Mouse (Mus musculus): ENCODE data around the gene Cfap54. TPM values are rescaled to one million over a fixed set of nuclear protein-coding genes. Genes with fewer than 3 reads are reported as not detected.

Cfap54 gene
- polyA plus RNA-seq, 1 experiment = 0.99 TPM

GRCm38 (mm10) chr10:93041850-93042249 lies 39.6 kb downstream of the Cfap54 start:
- no peak for TF ChIP-seq GATA1 (IDR thresholded peaks at IDR 0.05; ENCODE audit: low read length)

- no peak for TF ChIP-seq GATA1 (IDR thresholded peaks at IDR 0.05; ENCODE audit: low read length)
Observed at GRCm38 (mm10) chr10:93041392-93041791, 40.0 kb downstream of the Cfap54 start.

DNA sequence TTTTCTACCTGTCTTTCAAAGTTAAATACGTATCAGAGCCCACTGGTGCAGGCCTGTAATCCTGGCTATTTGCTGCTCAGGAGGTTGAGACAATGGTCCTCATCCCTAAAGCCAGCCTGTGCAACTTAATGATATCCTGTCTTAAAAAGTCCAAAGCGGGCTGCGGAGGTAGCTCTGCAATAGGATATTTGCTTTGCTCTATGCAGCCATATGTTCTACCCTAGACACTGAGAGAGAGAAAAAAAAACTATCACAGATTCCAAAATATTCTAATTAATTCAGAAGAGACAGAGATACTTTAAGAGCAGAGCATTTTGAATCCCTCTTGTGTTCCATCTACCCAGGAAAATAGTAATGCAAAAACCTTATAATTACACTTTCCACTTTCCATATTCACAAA lies 44.9 kb downstream of the Cfap54 start:
- no peak for TF ChIP-seq GATA1 (IDR thresholded peaks at IDR 0.05; ENCODE audit: low read length)

GRCm38 (mm10) chr10:93035489-93035888 lies 45.9 kb downstream of the Cfap54 start:
- no peak for TF ChIP-seq GATA1 (IDR thresholded peaks at IDR 0.05; ENCODE audit: low read length)

DNA sequence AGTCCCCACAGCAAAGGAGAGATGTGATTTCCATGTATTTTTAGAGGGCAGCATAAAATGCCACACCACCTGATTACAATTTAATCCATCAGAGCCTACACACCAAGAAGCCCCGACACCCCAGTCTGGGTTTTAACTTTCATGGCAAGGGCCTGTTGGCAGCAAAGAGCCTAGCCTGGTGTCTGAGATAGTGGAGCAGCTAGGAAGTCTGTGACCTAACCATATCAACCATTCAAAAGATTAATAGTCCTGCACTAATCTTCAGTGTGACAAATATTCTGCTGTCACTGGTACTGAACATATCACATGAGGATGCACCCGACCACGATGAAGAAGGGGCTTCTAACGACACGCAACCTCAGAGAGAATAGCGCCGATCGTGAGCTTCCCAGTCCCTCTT lies 58.1 kb downstream of the Cfap54 start:
- TF ChIP-seq GATA1 (IDR thresholded peaks at IDR 0.05; ENCODE audit: low read length) = no peak

GRCm38 (mm10) chr10:93014059-93014795 lies 67.2 kb downstream of the Cfap54 start:
- no peak for TF ChIP-seq GATA1 (IDR thresholded peaks at IDR 0.05; ENCODE audit: low read length)

GRCm38 (mm10) chr10:93011085-93011484 lies 70.3 kb downstream of the Cfap54 start:
- no peak for TF ChIP-seq GATA1 (IDR thresholded peaks at IDR 0.05; ENCODE audit: low read length)

GRCm38 (mm10) chr10:93006970-93007369 lies 74.4 kb downstream of the Cfap54 start:
- no peak for TF ChIP-seq GATA1 (IDR thresholded peaks at IDR 0.05; ENCODE audit: low read length)

GRCm38 (mm10) chr10:93006405-93006804 lies 75.0 kb downstream of the Cfap54 start:
- TF ChIP-seq GATA1 (IDR thresholded peaks at IDR 0.05; ENCODE audit: low read length) = no peak

DNA sequence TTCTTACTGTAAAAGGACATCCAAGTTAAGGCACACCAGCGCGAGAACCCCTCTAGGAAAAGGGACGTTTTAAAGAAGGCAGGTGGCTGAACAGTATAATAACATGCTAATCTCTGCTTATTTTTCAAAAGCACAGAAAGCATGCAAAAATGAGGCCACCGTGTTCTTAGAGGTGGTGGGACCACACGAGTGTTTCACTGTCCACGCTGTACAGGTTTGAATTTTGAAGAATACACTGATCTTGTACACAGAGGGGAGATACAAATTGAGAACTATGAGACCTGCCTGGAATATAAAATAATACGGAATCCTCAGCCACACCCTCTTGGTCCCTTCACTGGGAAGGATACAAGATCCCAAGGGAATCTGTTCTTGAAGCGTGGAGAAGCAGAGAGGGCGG lies 82.9 kb downstream of the Cfap54 start:
- no peak for TF ChIP-seq GATA1 (IDR thresholded peaks at IDR 0.05; ENCODE audit: low read length)

DNA sequence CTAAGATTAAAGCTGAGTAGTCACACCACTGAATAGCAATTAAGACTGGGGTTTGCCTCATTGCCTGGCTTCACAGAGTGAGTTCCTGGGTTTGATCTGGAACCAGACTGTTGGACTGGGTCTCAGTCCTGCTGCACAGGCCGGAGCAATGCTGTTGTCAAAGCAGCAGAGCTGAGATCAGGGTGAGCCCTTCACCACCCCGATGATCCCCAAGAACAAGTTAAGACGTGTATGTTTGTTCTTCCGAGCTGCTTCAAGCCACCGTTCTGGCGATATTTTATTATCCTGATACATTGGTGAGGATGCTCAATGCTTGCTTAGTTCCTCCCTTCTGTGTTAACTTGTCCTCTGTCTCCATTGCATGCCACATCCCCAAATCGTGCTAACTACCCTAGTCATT lies 86.2 kb downstream of the Cfap54 start:
- no peak for TF ChIP-seq GATA1 (IDR thresholded peaks at IDR 0.05; ENCODE audit: low read length)

GRCm38 (mm10) chr10:92994340-92994739 lies 87.1 kb downstream of the Cfap54 start:
- no peak for TF ChIP-seq GATA1 (IDR thresholded peaks at IDR 0.05; ENCODE audit: low read length)

DNA sequence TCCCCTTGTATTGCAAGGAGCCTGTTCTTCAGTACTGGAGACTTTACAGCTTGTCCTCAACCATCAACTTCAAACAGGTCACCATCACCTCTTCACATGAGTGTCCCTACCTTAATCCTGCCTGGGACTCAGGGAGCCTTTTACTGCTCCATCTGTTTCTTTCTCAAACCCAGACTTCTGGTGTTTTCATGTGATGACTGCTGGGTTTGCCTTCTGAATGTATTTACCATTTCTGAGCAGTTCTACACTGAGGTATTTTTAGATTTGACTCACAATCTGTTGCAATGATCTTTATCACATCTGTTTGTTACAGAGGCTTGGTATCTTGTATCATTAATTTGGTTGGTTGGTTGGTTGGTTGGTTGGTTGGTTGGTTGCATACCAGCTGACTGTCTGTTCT lies 88.9 kb downstream of the Cfap54 start:
- no peak for TF ChIP-seq GATA1 (IDR thresholded peaks at IDR 0.05; ENCODE audit: low read length)

GRCm38 (mm10) chr10:92990576-92990975 lies 90.8 kb downstream of the Cfap54 start:
- TF ChIP-seq GATA1 (IDR thresholded peaks at IDR 0.05; ENCODE audit: low read length) = no peak

- no peak for TF ChIP-seq GATA1 (IDR thresholded peaks at IDR 0.05; ENCODE audit: low read length)
Observed at GRCm38 (mm10) chr10:92965134-92965533, 116.3 kb downstream of the Cfap54 start.

- TF ChIP-seq GATA1 (IDR thresholded peaks at IDR 0.05; ENCODE audit: low read length) = no peak
Observed at GRCm38 (mm10) chr10:92950044-92950443, 131.4 kb downstream of the Cfap54 start.

DNA sequence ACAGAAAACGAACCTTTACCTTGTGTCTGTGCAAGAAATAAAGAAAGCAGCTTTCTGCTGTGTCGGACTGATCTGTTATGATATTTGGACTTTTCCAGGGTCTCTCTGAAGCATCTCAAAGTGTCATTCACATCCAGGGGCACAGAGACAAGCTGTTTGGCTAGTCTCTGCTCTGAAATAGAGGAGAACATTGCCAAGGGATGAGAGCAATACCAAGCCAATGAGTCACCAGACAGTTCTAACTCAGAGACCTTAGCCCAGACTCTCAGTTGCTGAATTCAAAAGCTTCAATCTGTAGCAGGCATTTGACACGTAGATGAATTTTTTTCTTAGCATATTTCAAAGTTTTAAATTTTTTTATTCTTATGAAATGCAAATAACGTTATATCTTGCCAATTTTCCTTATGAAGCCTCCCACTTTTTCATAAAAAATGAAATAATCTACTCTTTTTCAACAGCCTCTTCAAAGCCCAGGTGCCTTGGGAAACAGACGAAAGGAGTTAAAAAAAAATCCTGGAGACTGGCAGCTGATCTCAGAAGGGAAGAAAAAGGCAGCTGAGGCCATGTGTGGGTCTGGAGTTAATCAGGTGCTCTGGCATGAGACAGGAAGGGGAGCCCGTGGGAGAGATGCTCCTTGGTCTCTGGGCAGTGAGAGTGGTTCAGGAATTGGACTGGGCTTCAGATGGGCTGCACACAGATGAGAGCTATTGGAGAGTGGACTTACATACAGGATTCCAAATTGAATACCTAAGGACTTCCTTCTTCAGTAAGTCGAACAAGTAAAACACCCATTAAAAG lies 138.4 kb downstream of the Cfap54 start:
- TF ChIP-seq GATA1 (IDR thresholded peaks at IDR 0.05; ENCODE audit: low read length) = no peak
